Mouse (Mus musculus) stomach, postnatal 0 days (tissue): Measurements from ENCODE around the gene Cul9.

Source experiments
- CTCF ChIP-seq: IDR thresholded peaks from 2 replicates; pipeline ENCODE4 v1.5.1; 2016; ENCODE audit warnings: antibody characterized with exemption, low read depth, mild to moderate bottlenecking, moderate library complexity
- EP300 ChIP-seq: optimal IDR thresholded peaks from 2 replicates; pipeline ENCODE3; 2016; ENCODE audit warnings: antibody characterized with exemption

GRCm38 (mm10) chr17:46467830-46468229, 78.4 kb downstream of the Cul9 start:
- no peak for TF ChIP-seq EP300
- TF ChIP-seq CTCF = no peak
